Mouse (Mus musculus) embryonic fibroblast, embryonic 13.5 days (primary cell): ENCODE results near the gene Rab22a.

Experiments
- CTCF ChIP-seq: IDR thresholded peaks from 2 replicates; pipeline ENCODE4 v1.5.1; 2011; ENCODE audit warnings: mild to moderate bottlenecking, control low read depth, low read length, moderate library complexity, borderline replicate concordance; ENCODE audit not compliant: insufficient read depth
- POLR2A ChIP-seq: IDR thresholded peaks from 2 replicates; pipeline ENCODE4 v1.6.1; 2011; ENCODE audit warnings: low read depth, mild to moderate bottlenecking, control low read depth, low read length, moderate library complexity

DNA sequence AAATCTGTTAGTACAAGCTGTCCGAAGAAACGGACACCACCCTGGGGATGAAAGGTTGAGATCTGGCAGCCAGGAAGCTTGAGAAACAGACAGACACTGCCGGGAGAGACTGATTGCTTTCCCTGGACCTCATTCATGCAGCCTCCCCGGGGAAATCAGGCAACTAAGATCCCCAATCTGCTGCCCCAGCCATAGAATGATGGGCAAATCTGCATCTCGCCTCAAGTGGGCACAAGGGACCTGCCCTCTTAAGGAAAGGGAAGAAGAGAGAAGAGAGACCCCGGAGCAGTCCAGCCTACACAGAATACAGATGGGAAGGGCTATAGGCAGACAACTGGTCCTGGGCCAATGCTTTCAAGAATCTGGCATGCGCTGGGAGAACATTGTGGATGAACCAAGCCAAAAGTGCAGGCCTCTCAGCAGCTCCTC is 37.4 kb upstream of the Rab22a start:
- TF ChIP-seq CTCF (no peak), POLR2A (no peak)
